Mouse (Mus musculus): ENCODE results near the gene Fam151a. TPM values are rescaled to one million over a fixed set of nuclear protein-coding genes. Genes with fewer than 3 reads are reported as not detected.
"Not testable (repeated sequence)": the region's sequence is repeated elsewhere in the genome, so short reads cannot be mapped to it uniquely, and the experiment has no call there.

Gene Fam151a
- total and polyA plus RNA-seq, 3 experiments, result 0.11 to 0.34 (median 0.24) TPM

DNA sequence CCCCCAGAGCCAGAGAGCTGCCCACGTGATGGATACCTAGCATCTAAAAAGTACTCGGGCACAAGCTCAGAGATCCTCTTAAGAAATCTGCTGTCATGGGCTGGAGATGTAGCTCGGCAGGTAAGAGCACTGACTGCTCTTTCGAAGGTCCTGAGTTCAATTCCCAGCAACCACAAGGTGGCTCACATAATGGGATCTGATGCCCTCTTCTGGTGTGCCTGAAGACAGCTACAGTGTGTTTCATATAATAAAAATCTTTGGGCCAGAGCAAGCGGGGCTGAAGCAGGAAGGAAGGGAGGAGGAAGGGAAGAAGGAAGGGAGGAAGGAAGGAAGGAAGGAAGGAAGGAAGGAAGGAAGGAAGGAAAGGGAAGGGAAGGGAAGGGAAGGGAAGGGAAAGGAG is 56.5 kb downstream of the Fam151a start:
- DNase-seq (ENCODE audit: extremely low read depth), result peak; percentile 41
- H3K4me2 ChIP-seq (ENCODE audit: insufficient read depth, low read depth, poor library complexity, severe bottlenecking), result peak overlapping the region; percentile 87
- dilution Hi-C loops (cut with MboI; ENCODE audit: extremely low pct_ligation_motif_present, extremely low pct_unique_long_range_greater_than_20kb, low sequenced_read_pairs); H3K27me3 ChIP-seq (replicated peaks); H3K9me3 ChIP-seq (replicated peaks; ENCODE audit: low read length); H3K79me2 ChIP-seq (replicated peaks; ENCODE audit: control insufficient read depth, extremely low read depth, insufficient read depth, poor library complexity, severe bottlenecking): not testable (repeated sequence)
- H3K27ac ChIP-seq (ENCODE audit: insufficient read depth, low read depth), result peak overlapping the region; percentile 97
- TF ChIP-seq SMC3 (IDR thresholded peaks at IDR 0.05; ENCODE audit: low read depth, low read length) (peak; percentile 60), CTCF (conservative IDR thresholded peaks at IDR 0.05 in 1 of 2, IDR thresholded peaks at IDR 0.05 in 1 of 2; ENCODE audit: low read depth in 2 of 2, low read length in 2 of 2) (peak in 1 of 2 experiments; percentile 73; a peak in 2 of 4 replicates), USF1 (IDR thresholded peaks at IDR 0.05; ENCODE audit: low read depth, low read length) (peak; percentile 32; the same call in 1 of the 2 replicates), USF2 (conservative IDR thresholded peaks at IDR 0.05; ENCODE audit: low read depth, low read length) (peak; percentile 39), TCF12 (IDR thresholded peaks at IDR 0.05; ENCODE audit: low read depth, low read length) (0 out of 2 replicates have a peak, but pooled peaks have one; percentile 3), RAD21 (IDR thresholded peaks at IDR 0.05; ENCODE audit: low read depth, low read length) (peak; percentile 48), MYC (IDR thresholded peaks at IDR 0.05; ENCODE audit: low read depth, low read length) (peak; percentile 43; the same call in 1 of the 2 replicates)
- peak overlapping the region; percentile 37 for H3K9ac ChIP-seq (ENCODE audit: insufficient read depth, low read depth)
- peaks cover 0 to 13% of the 10 kb centered on the region in 2 experiments for H3K36me3 ChIP-seq (replicated peaks in 1 of 2; ENCODE audit: control insufficient read depth in 1 of 2, insufficient read depth in 1 of 2, low read length in 1 of 2)
- peak overlapping the region; percentile 45 to 47 (median 46) for H3K4me3 ChIP-seq (replicated peaks in 1 of 3; ENCODE audit: low read depth in 2 of 3, low read length in 2 of 3, poor library complexity in 1 of 3)
- peaks cover 43 to 86% of the 10 kb centered on the region in 2 experiments for H3K4me1 ChIP-seq (ENCODE audit: control insufficient read depth in 1 of 2, insufficient read depth in 2 of 2)
- in situ Hi-C loops (cut with MboI; ENCODE audit: low pct_ligation_motif_present, low pct_unique_long_range_greater_than_20kb, low sequenced_read_pairs), result loop anchor here (10.0 kb wide), 1 partner anchor 155 kb away; no protein-coding TSS in a partner anchor

DNA sequence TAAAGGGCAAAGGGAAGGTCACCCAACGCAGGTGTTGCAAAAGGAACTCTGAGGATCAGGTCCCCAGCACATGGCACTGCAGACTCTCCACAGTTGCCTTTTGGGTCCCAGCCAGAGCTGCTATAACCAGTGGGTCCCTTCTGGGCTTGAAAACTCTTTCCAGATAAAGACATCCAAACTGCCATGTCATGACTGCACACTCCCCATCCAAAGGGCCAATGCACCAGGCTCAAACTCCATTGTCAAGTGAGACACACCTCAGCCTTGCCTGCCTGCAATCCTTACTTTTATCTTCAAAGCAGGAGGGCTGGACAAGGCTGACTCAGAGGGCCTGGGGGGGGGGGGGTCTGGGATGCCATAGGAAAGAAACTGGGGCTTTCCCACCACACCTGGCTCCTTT is 57.2 kb downstream of the Fam151a start:
- TF ChIP-seq CHD2 (IDR thresholded peaks at IDR 0.05; ENCODE audit: low read length) (no peak), MAX (IDR thresholded peaks at IDR 0.05; ENCODE audit: low read length) (no peak), ZC3H11A (IDR thresholded peaks at IDR 0.05; ENCODE audit: low read depth, low read length) (no peak), JUND (conservative IDR thresholded peaks at IDR 0.05; ENCODE audit: low read depth, low read length) (no peak), GABPA (IDR thresholded peaks at IDR 0.05; ENCODE audit: insufficient replicate concordance, low read depth, low read length) (no peak), E2F4 (IDR thresholded peaks at IDR 0.05; ENCODE audit: insufficient replicate concordance, low read depth, low read length) (no peak), USF2 (conservative IDR thresholded peaks at IDR 0.05; ENCODE audit: low read depth, low read length) (no peak)
- Histone ChIP-seq H3K4me1 (ENCODE audit: control insufficient read depth in 1 of 2, insufficient read depth in 2 of 2) (peaks cover 38 to 83% of the 10 kb centered on the region in 2 experiments), H3K4me3 (replicated peaks in 1 of 3; ENCODE audit: low read depth in 2 of 3, low read length in 2 of 3, poor library complexity in 1 of 3) (peak overlapping the region in 2 of 3 experiments; percentile 10 to 43), H3K36me3 (replicated peaks in 1 of 2; ENCODE audit: control insufficient read depth in 1 of 2, insufficient read depth in 1 of 2, low read length in 1 of 2) (peaks cover 0 to 13% of the 10 kb centered on the region in 2 experiments), H3K4me2 (ENCODE audit: insufficient read depth, low read depth, poor library complexity, severe bottlenecking) (peak overlapping the region; percentile 57), H3K27me3 (replicated peaks) (no peaks in the 10 kb centered on the region), H3K9me3 (replicated peaks; ENCODE audit: low read length) (no peaks in the 10 kb centered on the region), H3K27ac (ENCODE audit: insufficient read depth, low read depth) (peak overlapping the region; percentile 97), H3K9ac (ENCODE audit: insufficient read depth, low read depth) (peak overlapping the region; percentile 7; the same call in 1 of the 2 replicates), H3K79me2 (replicated peaks; ENCODE audit: control insufficient read depth, extremely low read depth, insufficient read depth, poor library complexity, severe bottlenecking) (no peaks in the 10 kb centered on the region; the same call in 1 of the 2 replicates)
- dilution Hi-C loops (cut with MboI; ENCODE audit: extremely low pct_ligation_motif_present, extremely low pct_unique_long_range_greater_than_20kb, low sequenced_read_pairs), result no loop called here
- DNase-seq (ENCODE audit: extremely low read depth), result no peak
- in situ Hi-C loops (cut with MboI; ENCODE audit: low pct_ligation_motif_present, low pct_unique_long_range_greater_than_20kb, low sequenced_read_pairs), result loop anchor here (10.0 kb wide), 1 partner anchor 156 kb away; no protein-coding TSS in a partner anchor
